Mouse (Mus musculus) intestine, embryonic 15.5 days (tissue): Measurements from ENCODE around the gene Ubr1. TPM values are rescaled to one million over a fixed set of nuclear protein-coding genes. Genes with fewer than 3 reads are reported as not detected.
A peak's percentile ranks its signal among the peaks of the same experiment; 100 is the strongest.
"Not testable (repeated sequence)": the region's sequence is repeated elsewhere in the genome, so short reads cannot be mapped to it uniquely, and the experiment has no call there.

Experiments
- ATAC-seq: fragments of 200-750 bp; cut with Nextera tagmentation; 2 replicates; pipeline ENCODE4 v1.8.0; 2017; ENCODE audit warnings: moderate TSS enrichment, moderate library complexity
- H3K27ac ChIP-seq: fragments of 300-500 bp; sonication (generic); 2 replicates; pipeline ENCODE4 v1.5.1; 2015; ENCODE audit warnings: mild to moderate bottlenecking, inconsistent platforms
- H3K27me3 ChIP-seq: fragments of 300-500 bp; sonication (generic); replicated peaks from 2 replicates; pipeline ENCODE4 v1.6.1; 2015; ENCODE audit warnings: inconsistent platforms
- H3K36me3 ChIP-seq: fragments of 300-500 bp; sonication (generic); 2 replicates; pipeline ENCODE4 v1.6.1; 2015; ENCODE audit warnings: inconsistent platforms
- H3K4me1 ChIP-seq: fragments of 300-500 bp; sonication (generic); replicated peaks from 2 replicates; pipeline ENCODE4 v1.6.1; 2015; ENCODE audit warnings: inconsistent platforms
- H3K4me2 ChIP-seq: fragments of 300-500 bp; sonication (generic); replicated peaks from 2 replicates; pipeline ENCODE4 v1.6.1; 2015; ENCODE audit warnings: mild to moderate bottlenecking, inconsistent platforms
- H3K4me3 ChIP-seq: fragments of 300-500 bp; sonication (generic); replicated peaks from 2 replicates; pipeline ENCODE4 v1.5.1; 2015; ENCODE audit warnings: inconsistent platforms
- H3K9ac ChIP-seq: fragments of 300-500 bp; sonication (generic); 2 replicates; pipeline ENCODE4 v1.6.1; 2015; ENCODE audit warnings: inconsistent platforms
- H3K9me3 ChIP-seq: fragments of 300-500 bp; sonication (generic); 2 replicates; pipeline ENCODE4 v1.6.1; 2016; ENCODE audit warnings: inconsistent platforms
- WGBS: fragments of 180-500 bp; shearing (Covaris S2); methylation state at CpG from one replicate; pipeline ENCODE4 v1.1.7; 2015; 5-methylcytosine and 5-hydroxymethylcytosine counted together
- polyA plus RNA-seq: library from polyadenylated mRNA; unstranded; fragments of >200 nt; fragmentation: Nextera tagmentation; extraction: Ambion mirVana; gene quantifications from 2 replicates; pipeline ENCODE4 v1.2.1, GENCODE M21; 2015

Gene Ubr1
- polyA plus RNA-seq, 1 experiment from 2014 or later, result 16.8 TPM

GRCm38 (mm10) chr2:120996607-120997006 lies 26.1 kb upstream of the Ubr1 start:
- not testable (repeated sequence) for H3K4me1 ChIP-seq, H3K4me3 ChIP-seq, H3K9ac ChIP-seq, H3K36me3 ChIP-seq, ATAC-seq, H3K27me3 ChIP-seq, H3K27ac ChIP-seq, H3K9me3 ChIP-seq, H3K4me2 ChIP-seq
- WGBS, result 85% methylated on average over 1 of the region's 1 CpGs

DNA sequence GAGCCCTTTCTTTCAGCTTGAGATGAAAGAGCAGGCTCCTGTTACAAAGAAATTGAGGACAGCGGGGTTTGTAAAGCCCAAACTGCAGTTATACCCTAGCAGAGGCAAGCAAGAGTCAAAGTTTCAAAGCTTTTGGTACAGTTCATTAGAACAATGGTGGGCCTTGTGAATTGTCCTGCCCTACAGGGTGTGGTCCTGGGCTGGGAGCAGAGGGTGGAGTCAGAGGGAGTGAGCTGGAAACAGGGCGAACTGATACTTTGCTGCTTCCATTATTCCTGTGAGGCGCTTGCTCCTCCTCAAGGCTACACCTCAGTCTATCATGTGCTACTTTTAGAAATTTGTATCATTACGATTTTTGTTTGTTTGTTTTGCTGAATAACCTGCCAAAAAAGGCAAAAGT lies 20.7 kb upstream of the Ubr1 start:
- WGBS, result 73% methylated on average over 4 of the region's 4 CpGs
- no peak for ATAC-seq
- H3K36me3 ChIP-seq, result no peaks in the 10 kb centered on the region
- H3K9me3 ChIP-seq, result no peaks in the 10 kb centered on the region
- H3K27ac ChIP-seq, result no peak overlapping the region
- no peaks in the 10 kb centered on the region for H3K4me1 ChIP-seq
- no peak overlapping the region for H3K9ac ChIP-seq
- H3K4me2 ChIP-seq, result no peak overlapping the region
- H3K27me3 ChIP-seq, result no peaks in the 10 kb centered on the region
- H3K4me3 ChIP-seq, result no peak overlapping the region

DNA sequence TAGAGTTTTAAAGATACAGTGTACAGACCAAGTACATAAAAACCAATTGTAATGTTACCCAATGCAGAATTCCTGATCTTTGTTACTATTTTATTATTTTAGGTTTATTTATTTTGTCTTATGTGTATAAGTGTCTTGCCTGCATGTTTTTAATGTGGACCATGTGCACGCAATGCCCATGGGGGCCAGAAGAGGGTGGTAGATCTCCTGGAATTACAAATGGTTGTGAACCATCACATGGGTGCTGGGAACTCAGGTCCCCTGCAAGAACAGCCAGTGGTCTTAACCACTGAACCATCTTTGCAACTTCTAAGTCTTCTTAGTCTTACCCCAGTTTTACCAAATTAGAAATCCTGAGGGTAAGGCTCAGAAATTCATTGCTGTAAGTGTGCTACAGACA lies 14.7 kb upstream of the Ubr1 start:
- Histone ChIP-seq H3K27me3 (no peaks in the 10 kb centered on the region), H3K4me2 (no peak overlapping the region), H3K27ac (no peak overlapping the region), H3K36me3 (no peaks in the 10 kb centered on the region), H3K9ac (no peak overlapping the region), H3K9me3 (no peaks in the 10 kb centered on the region), H3K4me3 (no peak overlapping the region), H3K4me1 (no peaks in the 10 kb centered on the region)
- no peak for ATAC-seq
- WGBS, result 78% methylated on average over 1 of the region's 1 CpGs

GRCm38 (mm10) chr2:120983611-120984010 lies 13.1 kb upstream of the Ubr1 start:
- Histone ChIP-seq H3K4me1 (no peaks in the 10 kb centered on the region), H3K36me3 (no peaks in the 10 kb centered on the region), H3K4me2 (no peak overlapping the region), H3K9me3 (no peaks in the 10 kb centered on the region), H3K27me3 (no peaks in the 10 kb centered on the region), H3K27ac (no peak overlapping the region), H3K4me3 (no peak overlapping the region), H3K9ac (no peak overlapping the region)
- no peak for ATAC-seq
- WGBS, result 42% methylated on average over 2 of the region's 2 CpGs

GRCm38 (mm10) chr2:120980861-120981260 lies 10.3 kb upstream of the Ubr1 start:
- 49% methylated on average over 2 of the region's 2 CpGs for WGBS
- no peak for ATAC-seq
- no peak overlapping the region for H3K4me2 ChIP-seq
- H3K9ac ChIP-seq, result no peak overlapping the region
- H3K4me3 ChIP-seq, result no peak overlapping the region
- 0 out of 2 replicates have a peak, but pooled peaks cover 2% of the 10 kb centered on the region for H3K4me1 ChIP-seq
- no peaks in the 10 kb centered on the region for H3K36me3 ChIP-seq
- H3K27me3 ChIP-seq, result no peaks in the 10 kb centered on the region
- no peaks in the 10 kb centered on the region for H3K9me3 ChIP-seq
- H3K27ac ChIP-seq, result no peak overlapping the region

DNA sequence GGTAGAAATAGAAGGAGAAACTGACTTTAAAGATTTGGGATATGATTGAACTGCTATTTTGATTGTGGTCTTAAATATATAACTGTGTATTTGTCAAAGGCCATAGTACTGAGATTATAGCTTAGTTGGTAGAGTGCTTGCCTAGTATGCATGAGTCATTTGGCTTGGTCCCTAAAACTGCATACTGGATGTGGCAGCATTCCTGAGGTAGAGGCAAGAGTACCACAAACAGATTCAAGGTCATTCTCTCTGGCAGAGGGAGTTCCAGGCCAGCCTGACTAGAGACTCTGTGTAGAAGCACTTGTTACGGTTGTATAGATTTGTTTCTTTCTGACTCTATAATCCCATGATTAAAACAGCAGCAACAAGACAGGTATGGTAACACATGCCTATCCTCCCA lies 9.3 kb upstream of the Ubr1 start:
- no peak overlapping the region for H3K4me2 ChIP-seq
- H3K4me1 ChIP-seq, result 0 out of 2 replicates have a peak, but pooled peaks cover 2% of the 10 kb centered on the region
- H3K27ac ChIP-seq, result no peak overlapping the region
- 82% methylated on average over 1 of the region's 1 CpGs for WGBS
- H3K27me3 ChIP-seq, result no peaks in the 10 kb centered on the region
- ATAC-seq, result no peak
- no peaks in the 10 kb centered on the region for H3K9me3 ChIP-seq
- no peaks in the 10 kb centered on the region for H3K36me3 ChIP-seq
- no peak overlapping the region for H3K4me3 ChIP-seq
- no peak overlapping the region for H3K9ac ChIP-seq

- Histone ChIP-seq H3K9ac (no peak overlapping the region), H3K27me3 (no peaks in the 10 kb centered on the region), H3K36me3 (no peaks in the 10 kb centered on the region), H3K4me3 (no peak overlapping the region), H3K4me1 (0 out of 2 replicates have a peak, but pooled peaks cover 2% of the 10 kb centered on the region), H3K27ac (no peak overlapping the region), H3K4me2 (no peak overlapping the region), H3K9me3 (no peaks in the 10 kb centered on the region)
- 56% methylated on average over 2 of the region's 2 CpGs for WGBS
- ATAC-seq, result no peak
Observed at GRCm38 (mm10) chr2:120978693-120979037, 8.2 kb upstream of the Ubr1 start.

DNA sequence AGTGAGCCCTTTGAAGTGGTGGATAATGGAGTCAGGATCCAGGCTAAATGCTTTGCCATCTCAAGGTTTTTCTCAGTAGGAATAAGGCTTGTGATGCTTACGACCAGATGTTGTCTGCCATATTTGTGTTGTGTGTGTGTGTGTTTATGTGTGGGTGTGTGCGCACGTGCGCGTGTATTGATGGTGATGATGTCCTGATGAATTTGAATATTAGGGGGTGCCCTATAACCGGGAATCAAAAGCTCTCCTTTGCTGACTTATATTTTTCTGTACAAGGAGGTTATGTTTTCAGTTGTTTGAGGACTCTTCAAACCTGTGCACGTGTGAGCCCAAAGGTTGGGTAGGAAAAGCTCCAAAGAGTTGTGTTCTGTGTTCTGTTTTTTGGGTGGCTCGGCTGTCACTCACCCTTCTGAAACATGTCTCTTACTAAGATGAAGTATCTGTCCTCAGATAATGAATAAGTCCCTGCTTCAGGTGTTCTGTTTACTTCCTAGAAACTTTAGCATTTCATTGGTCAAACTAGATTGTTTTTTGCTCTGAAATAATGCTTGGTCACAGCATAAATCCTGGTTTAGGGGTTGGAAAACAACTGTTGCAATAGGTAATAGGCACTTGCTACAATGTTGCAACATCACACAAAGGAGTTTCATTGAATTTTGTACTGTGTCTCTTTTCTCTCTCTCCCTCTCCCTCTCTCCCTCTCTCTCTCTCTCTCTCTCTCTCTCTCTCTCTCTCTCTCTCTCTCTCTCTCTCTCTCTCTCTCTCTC lies 7.6 kb upstream of the Ubr1 start:
- H3K4me1 ChIP-seq, result 0 out of 2 replicates have a peak, but pooled peaks cover 2% of the 10 kb centered on the region
- 75% methylated on average over 8 of the region's 8 CpGs for WGBS
- no peak overlapping the region for H3K9ac ChIP-seq
- no peak for ATAC-seq
- H3K27me3 ChIP-seq, result no peaks in the 10 kb centered on the region
- H3K4me3 ChIP-seq, result peak overlapping the region; percentile 76
- H3K27ac ChIP-seq, result no peak overlapping the region
- no peaks in the 10 kb centered on the region for H3K9me3 ChIP-seq
- H3K4me2 ChIP-seq, result peak overlapping the region; percentile 90
- H3K36me3 ChIP-seq, result no peaks in the 10 kb centered on the region

- Histone ChIP-seq H3K27me3 (no peaks in the 10 kb centered on the region), H3K4me2 (peak within 1 kb of the TSS; percentile 90), H3K9me3 (no peaks in the 10 kb centered on the region), H3K4me3 (peak within 1 kb of the TSS; percentile 76), H3K27ac (peak within 1 kb of the TSS; percentile 82), H3K4me1 (0 out of 2 replicates have a peak, but pooled peaks cover 2% of the 10 kb centered on the region), H3K9ac (peak within 1 kb of the TSS; percentile 63), H3K36me3 (no peaks in the 10 kb centered on the region)
- ATAC-seq, result peak; percentile 92
- WGBS, result 1% methylated on average over 71 of the region's 71 CpGs
Observed at GRCm38 (mm10) chr2:120976990-120977925, 6.7 kb upstream of the Ubr1 start, which contains the start of gene Tmem62. TSS of gene Tmem62 (plus strand) at chr2:120977017.

DNA sequence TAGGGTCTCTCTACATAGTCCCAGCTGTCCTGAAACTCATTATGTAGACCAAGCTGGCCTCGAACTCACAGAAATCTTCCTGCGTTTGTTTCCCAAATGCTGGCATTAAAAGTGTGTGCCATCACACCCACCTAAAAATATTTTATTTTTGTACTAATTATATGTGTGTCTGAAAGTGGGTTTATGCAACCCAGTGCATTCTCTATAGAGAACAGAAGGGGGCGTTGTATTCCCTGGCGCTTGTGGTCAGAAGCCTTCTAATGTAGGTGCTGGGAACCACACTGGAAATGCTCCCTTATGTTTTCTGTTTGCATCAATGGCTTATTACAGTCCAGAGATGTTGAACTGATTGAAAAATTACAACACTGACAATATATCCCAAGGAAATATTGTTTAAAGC lies 5.8 kb upstream of the Ubr1 start:
- ATAC-seq, result no peak
- 57% methylated on average over 4 of the region's 4 CpGs for WGBS
- 0 out of 2 replicates have a peak, but pooled peaks cover 2% of the 10 kb centered on the region for H3K4me1 ChIP-seq
- no peaks in the 10 kb centered on the region for H3K9me3 ChIP-seq
- H3K9ac ChIP-seq, result no peak overlapping the region
- H3K27me3 ChIP-seq, result no peaks in the 10 kb centered on the region
- no peak overlapping the region for H3K27ac ChIP-seq
- no peaks in the 10 kb centered on the region for H3K36me3 ChIP-seq
- H3K4me2 ChIP-seq, result no peak overlapping the region
- H3K4me3 ChIP-seq, result no peak overlapping the region

DNA sequence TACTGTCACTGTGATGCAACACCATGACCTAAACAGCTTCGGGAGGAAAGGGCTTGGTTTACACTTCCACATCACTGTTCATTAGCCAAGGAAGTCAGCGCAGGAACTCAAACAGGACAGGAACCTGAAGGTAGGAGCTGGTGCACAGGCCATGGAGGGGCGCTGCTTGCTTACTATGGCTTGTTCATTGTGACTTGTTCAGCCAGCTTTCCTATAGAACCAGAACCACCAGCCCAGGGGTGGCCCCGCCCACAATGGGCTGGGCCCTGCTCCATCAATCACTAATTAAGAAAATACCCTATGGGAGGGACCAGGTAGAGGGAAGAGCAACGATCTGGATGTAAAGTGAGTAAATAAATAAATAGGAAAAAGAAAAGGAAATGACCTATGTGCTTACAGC lies 2.4 kb upstream of the Ubr1 start:
- no peak for ATAC-seq
- WGBS, result 19% methylated on average over 5 of the region's 5 CpGs

DNA sequence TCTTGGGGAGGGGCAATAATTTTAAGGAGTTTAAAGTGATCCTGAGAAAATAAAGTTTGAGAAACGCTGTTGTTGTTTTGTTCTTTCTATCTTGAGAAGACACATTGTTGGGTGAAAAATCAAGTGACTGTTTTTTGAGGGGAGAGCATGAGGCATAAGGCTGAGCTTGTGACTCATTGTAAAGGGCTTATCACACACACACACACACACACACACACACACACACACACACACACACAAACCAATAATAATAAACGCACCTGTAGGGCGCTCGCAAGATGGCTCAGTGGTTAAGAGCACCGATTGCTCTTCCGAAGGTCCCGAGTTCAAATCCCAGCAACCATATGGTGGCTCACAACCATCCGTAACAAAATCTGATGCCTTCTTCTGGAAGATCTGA lies 1.7 kb upstream of the Ubr1 start:
- H3K9me3 ChIP-seq, H3K27me3 ChIP-seq, H3K4me3 ChIP-seq, ATAC-seq, H3K9ac ChIP-seq, H3K4me1 ChIP-seq, H3K36me3 ChIP-seq, H3K27ac ChIP-seq, H3K4me2 ChIP-seq: not testable (repeated sequence)
- WGBS, result 98% methylated on average over 8 of the region's 8 CpGs

More for the DNA sequence above, 2.4 kb upstream of the Ubr1 start:
- H3K4me1 ChIP-seq, result 0 out of 2 replicates have a peak, but pooled peaks cover 6% of the 10 kb centered on the region
- no peaks in the 10 kb centered on the region for H3K27me3 ChIP-seq
- H3K4me3 ChIP-seq, result no peak overlapping the region
- H3K27ac ChIP-seq, result no peak overlapping the region
- H3K9ac ChIP-seq, result no peak overlapping the region
- H3K9me3 ChIP-seq, result no peaks in the 10 kb centered on the region
- H3K4me2 ChIP-seq, result peak overlapping the region; percentile 20
- H3K36me3 ChIP-seq, result no peaks in the 10 kb centered on the region
